Mouse (Mus musculus) cerebral cortex, adult 2 months (tissue): ENCODE measurements around the gene Phf13.

Experiments
- WGBS: fragments of 180-500 bp; shearing (Covaris S2); methylation state at CpG from one replicate; pipeline ENCODE4 v1.1.7; 2018; 5-methylcytosine and 5-hydroxymethylcytosine counted together

Gene Phf13

DNA sequence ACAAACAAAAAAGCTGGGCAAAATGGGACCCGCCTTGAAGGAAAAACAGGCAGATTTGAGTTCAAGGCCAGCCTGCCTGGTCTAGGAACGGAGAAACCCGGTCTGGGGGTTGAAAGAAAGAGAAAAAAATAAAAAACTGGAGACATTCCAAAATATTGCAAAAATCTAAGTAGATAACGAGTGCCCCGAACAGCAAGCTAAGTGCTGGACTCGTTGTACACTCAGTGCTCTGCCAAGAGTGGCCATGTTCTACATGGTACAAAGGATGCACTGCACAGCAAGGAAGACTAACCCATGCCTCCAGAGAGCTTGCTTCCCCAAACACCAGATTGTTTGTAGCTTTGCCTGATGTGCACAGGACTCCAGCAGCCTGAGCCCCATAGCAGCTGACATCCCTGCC, 3.0 kb downstream of the Phf13 start:
- WGBS, result 75% methylated on average over 6 of the region's 6 CpGs

DNA sequence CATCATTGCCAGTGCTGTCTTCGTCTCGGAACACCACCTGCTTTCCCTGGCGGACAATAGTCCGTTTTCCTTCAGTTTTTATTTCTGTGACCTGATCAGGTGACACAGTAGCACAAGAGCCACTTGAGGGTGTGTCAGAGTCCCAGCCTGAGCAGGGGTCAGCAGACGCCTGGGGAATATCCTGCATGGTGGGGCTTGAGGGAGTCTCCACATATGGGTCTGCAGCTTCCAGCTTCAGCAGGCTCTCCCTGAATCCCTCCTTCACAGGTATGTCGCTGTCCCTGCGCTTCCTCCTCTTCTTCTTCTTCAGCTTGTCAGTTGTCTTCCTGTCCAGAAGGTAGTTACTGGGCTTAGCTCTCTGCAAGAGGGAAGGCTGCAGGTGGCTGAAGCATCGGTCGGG, 4.0 kb downstream of the Phf13 start:
- WGBS, result 93% methylated on average over 9 of the region's 9 CpGs

DNA sequence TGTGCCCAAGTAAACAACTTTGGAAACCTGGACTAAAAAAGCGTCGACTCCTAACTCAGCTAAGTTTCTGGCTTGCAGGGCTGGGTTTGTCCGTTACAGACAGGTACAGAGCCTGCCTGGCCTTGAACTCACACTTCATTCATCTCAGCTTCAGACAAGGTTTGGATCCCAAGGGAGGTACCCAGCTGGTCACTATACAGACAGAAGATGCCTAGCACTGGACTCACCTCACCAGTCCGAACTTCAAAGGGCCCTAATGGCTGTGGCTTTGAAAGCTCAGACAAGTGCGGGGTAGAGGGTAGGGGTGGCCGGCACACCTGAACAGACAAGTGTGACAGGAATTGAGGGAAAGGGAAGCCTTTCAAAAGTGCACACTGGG, 7.0 kb downstream of the Phf13 start:
- WGBS, result 42% methylated on average over 6 of the region's 6 CpGs

DNA sequence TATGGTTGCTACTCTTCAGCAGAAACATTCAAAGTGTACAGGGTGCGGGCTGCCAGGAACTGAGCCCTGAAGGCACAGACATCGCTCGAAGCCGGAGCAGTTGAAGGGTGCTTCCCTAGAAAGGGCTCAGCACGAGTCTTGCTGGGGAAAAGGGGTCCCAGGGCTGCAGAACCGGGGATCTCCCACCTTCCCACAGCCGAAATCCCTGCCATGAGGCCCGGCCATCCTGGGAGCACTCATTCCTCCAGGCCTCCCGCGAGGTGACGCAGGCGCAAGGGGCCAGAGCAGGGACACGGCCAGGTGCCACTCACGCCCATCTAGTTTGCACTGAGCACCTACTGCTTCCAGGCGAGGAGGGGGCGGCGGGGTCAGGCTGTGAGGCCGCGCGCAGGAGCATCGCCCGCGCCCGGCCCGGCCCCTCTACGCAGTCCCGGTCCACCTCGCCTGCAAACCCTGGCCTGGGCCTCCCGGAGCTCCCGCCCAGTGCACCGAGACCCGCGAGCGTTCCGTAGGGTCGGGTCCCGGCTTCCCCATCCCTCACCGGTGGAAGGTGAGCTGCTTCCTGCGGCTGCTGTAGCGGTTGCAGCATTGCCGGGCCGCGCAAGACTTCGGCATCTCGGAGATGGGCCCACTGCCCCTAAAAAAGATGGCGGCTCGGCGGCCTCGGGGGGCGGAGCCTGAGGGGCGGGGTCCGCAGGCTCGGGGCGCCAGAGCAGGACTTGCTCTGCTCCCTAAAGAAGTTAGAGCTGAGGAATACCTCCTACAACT, 7.5 kb downstream of the Phf13 start, which contains the start of gene Thap3:
Gene Thap3 (minus strand): TSS at position 656 of the 768 bp plus-strand sequence.
- WGBS, result under 1% methylated on average over 54 of the region's 54 CpGs

DNA sequence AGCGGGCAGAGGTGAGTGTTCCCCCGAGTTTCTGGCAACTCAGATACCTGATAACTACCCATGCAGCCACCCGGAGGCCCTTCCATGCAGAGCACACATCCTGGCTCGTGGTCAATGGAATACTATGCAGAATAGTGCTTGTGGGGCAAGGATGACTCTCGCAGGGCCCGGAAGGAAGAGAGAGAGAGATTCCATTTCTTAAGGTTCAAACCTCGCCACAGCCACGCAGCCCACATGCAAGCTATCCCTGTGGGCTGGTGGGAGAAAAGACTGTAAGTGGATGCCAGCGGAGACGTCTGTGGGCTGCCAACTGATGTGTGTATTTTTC, 8.1 kb downstream of the Phf13 start:
- WGBS, result 15% methylated on average over 10 of the region's 10 CpGs

DNA sequence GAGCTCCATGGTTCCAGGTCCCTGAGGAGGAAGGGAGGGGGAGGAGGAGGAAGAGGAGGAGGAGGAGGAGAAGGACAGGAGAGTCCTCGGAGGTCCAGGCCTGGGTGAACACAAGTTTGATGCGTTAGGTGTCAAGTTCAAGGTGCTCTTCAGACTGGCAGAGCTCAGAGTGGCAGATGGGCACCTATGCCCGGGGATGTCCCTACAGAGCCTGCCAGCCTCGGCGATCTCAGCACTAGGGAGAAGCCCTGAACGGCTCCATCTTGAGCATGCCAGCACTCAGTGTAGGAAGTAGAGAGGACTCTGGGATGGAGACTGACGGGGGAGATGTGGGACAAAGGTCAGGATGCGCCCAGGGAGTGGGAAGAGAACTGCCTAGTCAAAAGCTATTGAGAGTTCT, 9.4 kb downstream of the Phf13 start:
- WGBS, result 66% methylated on average over 8 of the region's 8 CpGs

DNA sequence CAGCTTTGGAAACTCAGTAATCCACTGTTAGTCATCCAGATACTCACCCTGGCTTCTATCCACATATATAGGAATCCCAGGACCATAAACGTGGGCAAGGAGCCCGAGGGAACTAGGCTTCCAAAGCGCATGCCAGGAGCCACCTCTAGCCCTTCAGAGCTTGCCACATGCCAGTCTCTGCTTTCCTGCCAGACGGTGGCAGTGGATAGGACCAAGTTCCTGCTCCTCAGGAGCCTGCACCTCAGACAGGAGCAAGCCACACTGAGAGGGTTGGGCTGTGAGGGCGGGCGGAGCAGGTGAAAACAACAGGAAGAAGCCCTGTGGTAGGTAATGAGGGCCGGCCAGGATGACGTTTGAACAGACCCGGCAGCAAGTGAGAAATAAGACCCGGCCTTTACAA, 10.2 kb downstream of the Phf13 start:
- WGBS, result 32% methylated on average over 10 of the region's 10 CpGs

DNA sequence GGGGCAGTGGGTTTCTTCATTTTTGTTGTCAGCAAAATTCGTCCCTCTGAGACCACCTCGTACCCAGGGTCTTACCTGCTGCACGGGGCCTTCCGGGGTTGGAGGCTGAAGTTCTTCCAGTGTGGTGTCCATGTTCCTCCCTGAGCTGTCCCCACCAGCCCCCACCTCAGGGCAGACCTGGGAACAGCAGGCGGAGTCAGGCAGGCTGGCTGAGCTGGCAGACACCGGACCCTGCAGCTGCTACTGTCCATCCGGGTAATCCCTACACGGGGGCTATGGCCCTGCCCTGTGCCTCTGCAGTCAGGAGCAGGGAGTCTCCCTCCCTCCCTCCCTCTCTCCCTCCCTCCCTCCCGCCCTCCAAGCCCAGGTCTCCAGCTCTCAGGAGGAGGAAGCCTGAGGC, 12.5 kb downstream of the Phf13 start:
- WGBS, result 53% methylated on average over 8 of the region's 9 CpGs

DNA sequence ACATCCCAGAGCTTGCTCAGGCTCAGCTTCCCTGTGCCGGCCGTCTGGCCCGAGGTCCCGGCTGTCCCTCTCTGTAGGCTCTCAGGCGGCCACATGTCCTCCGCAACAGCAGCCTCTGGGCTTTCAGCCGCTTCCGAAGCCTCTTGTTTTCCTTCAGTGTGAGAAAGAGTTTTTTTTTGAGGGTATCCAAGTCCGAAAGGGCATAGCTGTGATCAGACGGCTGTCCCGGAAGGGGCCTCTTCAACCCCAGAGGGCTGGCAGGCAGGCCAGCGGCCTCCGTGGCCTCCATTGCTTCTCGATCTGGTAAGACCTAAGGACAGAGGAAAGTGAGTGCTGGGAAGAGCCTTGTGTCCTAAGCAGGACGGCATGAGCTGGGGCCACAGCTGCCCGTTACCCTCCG, 13.0 kb downstream of the Phf13 start:
- WGBS, result 72% methylated on average over 17 of the region's 17 CpGs

DNA sequence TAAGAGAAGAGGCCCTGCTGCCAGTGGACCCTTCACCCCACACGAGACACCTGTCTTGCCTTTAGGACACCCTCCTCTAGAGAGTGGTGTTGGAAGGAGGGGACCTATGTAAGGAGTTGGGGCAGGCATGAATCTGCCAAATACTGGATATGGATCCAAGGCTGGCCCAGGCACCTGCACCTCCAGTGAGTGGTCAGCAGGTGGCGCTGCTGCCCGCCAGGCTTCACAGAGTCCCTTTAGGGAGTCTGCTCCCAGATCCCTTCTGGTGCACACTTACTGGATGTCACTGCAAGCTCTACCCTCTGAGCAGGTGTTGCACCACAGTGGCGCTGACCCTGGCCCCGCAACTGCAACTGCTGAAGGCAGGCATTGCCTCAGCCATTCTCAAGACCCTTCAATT, 14.7 kb downstream of the Phf13 start:
- WGBS, result 11% methylated on average over 5 of the region's 5 CpGs

DNA sequence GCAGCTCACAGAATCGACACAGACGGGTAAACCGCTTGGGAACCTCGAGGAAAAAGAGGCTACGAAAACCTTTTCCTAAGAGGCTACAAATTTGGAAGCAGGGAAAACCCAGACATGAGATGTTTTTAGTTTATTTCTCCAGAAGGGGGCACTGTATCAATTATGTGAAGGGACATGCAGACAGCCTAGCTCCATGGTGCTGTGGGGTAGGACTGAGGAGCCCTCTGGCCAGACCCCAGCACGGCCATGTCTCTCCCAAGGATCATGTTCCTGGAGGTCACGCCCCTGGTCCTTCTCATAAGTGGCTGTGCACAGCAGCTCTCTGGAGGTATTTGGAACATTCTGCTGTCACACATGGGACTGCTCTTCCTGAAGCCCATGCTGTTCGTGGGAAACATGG, 15.4 kb downstream of the Phf13 start:
- WGBS, result 54% methylated on average over 8 of the region's 8 CpGs

DNA sequence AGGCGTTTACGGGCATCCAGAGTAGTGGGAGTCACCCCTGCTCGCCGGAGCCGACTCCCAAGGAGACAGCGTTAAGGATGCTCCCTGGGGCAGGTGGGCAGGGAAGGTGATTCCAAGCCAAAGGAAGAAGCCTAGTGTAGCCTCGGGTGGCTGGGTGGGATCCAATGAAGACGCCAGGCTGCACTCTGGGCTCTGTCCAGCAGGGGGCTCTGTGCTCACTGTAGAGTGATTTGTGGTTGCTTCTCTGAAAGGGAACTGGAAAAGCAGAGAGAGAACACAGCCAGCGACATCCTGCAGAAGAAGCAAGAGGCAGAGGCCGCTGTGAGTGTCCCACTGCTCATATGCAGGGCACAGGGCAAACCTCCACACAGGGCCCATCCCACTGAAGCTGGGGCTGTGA, 18.3 kb downstream of the Phf13 start:
- WGBS, result 28% methylated on average over 10 of the region's 10 CpGs

DNA sequence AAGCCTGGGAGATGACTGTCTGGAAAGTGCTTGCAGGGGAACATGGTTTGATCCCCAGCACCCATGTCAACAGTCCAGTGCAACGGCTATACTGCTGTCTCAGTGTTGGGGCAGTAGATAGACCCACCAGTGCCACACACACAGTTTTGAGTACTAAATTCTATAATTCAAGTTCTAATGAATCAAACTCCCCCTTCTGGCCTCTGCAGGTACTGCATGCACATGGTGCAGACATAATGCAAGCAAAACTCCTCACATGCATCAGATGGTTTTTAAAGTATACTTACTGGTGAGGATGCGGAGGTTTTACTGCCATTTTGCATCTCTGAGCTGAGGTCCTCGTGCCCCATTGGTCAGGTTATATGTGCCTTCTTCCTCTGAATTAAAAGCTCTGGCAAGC, 20.6 kb downstream of the Phf13 start:
- 97% methylated on average over 3 of the region's 3 CpGs for WGBS

DNA sequence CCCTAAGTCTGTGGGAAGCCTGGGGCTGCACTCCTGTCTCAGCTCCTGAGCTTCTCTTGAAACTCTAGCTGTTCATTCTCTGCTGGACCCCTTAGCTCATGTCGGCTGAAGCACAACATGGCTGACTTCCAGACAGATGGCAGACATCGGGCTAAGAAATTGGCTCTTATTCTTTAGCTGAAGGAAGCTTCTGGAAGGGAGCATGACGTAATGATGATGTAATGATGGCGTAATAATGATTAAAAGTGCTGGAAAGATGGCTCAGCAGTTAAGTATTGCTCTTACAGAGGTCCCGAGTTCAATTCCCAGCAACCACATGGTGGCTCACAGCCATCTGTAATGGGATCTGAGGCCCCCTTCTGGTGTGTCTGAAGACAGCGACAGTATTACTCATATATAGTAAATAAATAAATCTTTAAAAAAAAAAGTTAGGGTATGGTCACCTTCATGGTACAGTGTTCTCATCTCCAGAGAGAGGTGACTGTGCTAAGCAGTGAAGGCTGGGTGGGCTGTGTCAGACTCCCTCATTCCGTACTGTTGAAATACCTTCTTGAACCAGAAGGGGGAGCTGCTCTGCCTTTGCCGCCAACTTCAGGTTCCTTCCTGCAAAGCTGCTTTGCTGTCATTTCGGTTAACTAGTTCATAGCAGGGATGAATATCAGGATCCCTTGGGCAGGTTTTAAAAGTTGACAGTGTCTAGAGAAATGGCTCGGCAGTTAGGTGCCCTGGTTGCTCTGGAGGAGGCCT, 23.7 kb downstream of the Phf13 start:
- WGBS, result 53% methylated on average over 10 of the region's 10 CpGs

DNA sequence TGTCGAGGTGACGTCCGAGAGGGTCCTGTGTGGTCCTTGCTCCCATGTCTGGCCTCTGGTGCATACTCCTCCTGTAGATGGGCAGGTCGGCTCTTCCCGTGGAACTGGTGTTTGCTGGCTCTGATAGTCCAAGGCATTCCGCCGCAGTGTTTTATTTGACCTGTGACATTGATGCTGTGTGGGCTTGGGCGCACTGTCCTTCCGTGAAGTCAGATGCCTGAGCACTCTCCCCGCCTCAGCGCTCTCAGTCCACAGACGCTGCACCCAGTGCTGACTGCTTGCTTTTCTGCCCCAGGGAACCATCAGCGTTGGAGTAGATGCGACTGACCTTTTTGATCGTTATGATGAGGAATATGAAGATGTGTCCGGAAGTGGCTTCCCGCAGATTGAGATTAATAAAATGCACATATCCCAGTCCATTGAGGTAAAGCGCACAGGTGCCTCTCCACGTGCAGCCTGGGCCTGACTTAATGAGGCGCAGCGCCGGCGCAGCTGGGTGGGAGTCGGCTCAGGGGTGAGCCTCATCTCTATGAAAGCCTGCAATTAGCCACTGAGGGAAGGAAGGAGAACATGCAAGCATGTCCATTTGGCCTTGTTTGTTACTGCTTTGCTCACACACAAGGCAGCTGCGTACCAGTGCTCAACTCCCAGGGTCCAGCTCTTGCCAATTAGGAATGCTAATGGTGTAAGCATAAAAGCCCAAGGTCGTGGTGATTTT, 27.7 kb downstream of the Phf13 start:
- 91% methylated on average over 26 of the region's 26 CpGs for WGBS

DNA sequence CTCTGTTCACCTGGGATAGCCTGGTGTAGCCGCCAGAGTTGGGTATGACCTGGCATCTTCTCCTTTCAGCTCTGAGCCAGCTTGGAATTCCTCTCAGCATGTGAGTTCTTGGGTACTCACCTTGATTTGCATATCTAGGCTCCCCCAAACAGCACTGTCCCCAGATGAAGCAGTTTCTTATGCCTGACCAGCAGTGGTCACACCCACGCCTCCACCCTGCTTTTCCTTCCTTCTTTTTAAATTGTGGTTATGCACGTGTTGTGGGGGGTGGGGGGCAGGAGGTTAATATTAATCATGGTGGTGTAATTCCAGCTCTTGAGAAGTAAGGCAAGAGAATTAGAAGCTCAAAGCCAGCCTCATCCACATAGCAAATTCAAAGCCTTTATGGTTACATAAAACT, 33.2 kb downstream of the Phf13 start:
- WGBS, result 79% methylated on average over 3 of the region's 3 CpGs

DNA sequence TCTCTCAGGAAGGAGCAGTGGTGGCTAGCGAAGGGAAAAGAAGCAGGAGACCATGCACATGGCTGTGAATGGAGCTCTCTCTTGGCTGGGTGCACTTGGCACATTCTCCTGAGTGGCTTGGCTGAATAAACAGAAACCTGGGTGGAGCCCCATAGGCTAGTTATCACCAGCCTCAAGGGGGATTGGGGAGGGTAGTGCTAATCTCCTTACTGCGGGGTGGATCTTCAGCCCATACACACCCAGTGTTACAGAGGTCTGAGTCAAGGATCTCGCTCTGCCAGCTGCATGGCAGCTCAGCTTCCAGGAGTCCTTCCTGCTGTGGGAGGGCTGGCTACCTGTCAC, 35.6 kb downstream of the Phf13 start:
- WGBS, result 85% methylated on average over 3 of the region's 3 CpGs

DNA sequence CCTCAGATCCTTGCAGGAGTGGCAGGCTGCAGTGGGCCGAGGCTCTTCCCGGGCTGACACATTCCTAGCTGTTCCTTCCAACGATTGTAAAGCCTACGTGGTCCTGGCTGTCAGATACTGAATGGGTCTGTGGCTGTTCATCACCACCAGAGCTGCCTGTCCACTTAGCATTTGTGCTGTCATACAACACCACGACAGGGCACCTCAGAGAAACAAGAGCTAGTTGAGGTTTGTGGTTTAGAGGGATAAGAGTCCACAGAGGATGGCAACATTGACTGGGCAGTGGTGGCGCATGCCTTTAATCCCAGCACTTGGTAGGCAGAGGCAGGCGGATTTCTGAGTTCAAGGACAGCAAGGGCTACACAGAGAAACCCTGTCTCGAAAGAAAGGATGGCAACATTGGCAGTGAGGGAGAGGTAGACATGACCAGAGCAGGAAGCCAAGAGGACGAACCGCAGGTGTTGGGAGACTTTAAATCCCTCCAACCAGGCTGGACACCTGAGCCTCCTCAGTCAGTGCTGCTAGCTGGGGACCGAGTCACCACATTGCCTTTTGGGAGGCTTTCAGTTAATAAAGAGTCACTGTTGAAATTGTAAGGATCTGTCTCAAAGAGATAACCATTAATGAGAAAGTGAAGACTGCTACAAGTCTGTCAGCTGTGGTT, 36.1 kb downstream of the Phf13 start:
- 98% methylated on average over 11 of the region's 11 CpGs for WGBS

DNA sequence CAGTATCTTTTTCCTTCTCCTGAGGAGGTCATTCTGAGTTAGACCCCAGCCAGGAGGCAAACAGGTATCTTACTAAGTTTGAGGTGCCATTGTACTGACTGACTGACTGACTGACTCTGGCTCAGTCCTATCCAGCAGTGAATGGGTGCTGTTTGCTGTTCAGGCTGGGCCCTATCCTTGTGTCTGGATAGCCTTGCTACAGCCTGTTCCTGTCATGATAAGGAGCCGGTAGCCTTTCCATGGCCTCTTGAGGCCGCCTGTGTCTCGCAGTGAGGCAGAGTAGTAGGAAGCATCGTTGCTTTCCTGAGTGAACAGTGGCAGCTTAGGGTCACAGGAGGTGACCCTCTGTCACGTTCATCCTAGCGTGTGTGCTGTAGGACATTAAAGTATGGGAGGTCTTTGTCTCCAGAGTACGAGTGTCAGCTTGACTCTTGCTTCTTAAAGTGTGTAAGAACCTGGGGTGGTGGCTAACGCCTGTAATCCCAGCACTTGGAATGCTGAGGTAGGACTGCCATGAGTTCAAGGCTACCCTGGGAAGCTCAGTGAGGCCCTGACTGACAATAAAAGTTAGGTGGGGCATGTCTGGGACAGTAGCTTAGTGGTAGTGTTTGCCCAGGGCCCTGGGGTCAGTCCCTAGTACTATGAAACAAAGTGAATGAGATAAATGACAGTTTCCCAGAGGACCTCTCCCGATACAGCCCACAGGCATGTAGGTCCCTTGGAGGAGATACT, 38.3 kb downstream of the Phf13 start:
- 92% methylated on average over 9 of the region's 9 CpGs for WGBS

DNA sequence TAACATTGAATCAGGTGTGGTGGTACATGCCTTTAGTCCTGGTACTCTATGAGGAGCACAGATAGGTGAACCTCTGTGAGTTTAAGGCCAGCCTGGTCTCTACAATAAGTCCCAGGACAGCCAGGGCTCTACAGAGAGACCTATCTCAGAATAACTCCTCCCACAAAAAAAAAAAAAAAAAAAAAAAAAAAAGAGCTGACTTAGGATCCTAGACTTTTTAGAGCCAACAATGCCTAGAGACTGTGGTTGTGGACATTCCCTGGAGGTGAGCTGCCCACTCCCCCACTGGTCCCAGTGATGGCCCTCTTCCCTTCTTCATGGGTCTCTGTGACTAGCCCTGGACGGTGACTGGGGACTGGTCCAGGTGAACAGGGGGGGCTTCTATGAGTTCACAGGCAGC, 40.3 kb downstream of the Phf13 start:
- 100% methylated on average over 1 of the region's 1 CpGs for WGBS

DNA sequence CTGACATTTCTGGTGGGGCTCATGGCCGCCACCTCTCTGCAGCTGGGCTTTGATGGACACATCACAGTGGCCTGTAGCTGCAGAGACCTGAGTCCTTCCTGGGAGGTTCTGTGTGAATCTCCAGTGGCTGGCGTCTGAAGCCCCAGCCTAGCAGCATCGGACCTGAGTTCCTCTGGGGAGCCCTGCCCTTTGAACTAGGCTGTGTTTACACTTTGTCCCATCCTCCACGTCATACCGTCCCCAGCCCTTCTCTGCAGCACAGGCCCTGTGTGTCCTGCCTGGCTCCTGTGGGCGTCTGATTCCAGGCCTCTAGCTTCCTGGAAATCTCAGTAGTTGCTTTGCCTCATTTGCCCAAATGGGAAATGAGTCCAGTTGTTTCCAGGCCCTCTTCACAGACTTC, 42.8 kb downstream of the Phf13 start:
- 87% methylated on average over 6 of the region's 6 CpGs for WGBS
